Comparison of ENCODE assay signal across 8 mouse cellular contexts in genomic region chr8:75315886-75316285, GRCm38 (mm10).
DNase-seq lines count a peak whose midpoint lies in the region; ATAC-seq and TF ChIP-seq lines count a peak whose summit lies in the region.

No protein-coding gene starts in this region.

- H3K9me3 ChIP-seq in forebrain, postnatal 0 days (ENCODE audit: low read length) = no peaks in the 10 kb centered on the region
- H3K9me3 ChIP-seq in liver, postnatal 0 days (ENCODE audit: low read length) = no peaks in the 10 kb centered on the region

- H3K4me2 ChIP-seq in forebrain, postnatal 0 days (ENCODE audit: low read depth) = no peak overlapping the region
- no peak overlapping the region for H3K4me2 ChIP-seq in liver, postnatal 0 days (ENCODE audit: low read depth, low read length)

- H3K36me3 ChIP-seq in heart, adult 2 months (ENCODE audit: control insufficient read depth, insufficient read depth, low read length) = no peaks in the 10 kb centered on the region
- no peaks in the 10 kb centered on the region for H3K36me3 ChIP-seq in forebrain, postnatal 0 days (ENCODE audit: insufficient read depth)
- no peaks in the 10 kb centered on the region for H3K36me3 ChIP-seq in liver, postnatal 0 days (replicated peaks; ENCODE audit: insufficient read depth, low read length)

- H3K4me3 ChIP-seq in heart, adult 2 months = no peak overlapping the region
- no peak overlapping the region for H3K4me3 ChIP-seq in cerebellum, adult 2 months (replicated peaks; ENCODE audit: insufficient read depth, low read depth, low read length)
- no peak overlapping the region for H3K4me3 ChIP-seq in forebrain, postnatal 0 days (ENCODE audit: low read depth, low read length)
- no peak overlapping the region for H3K4me3 ChIP-seq in liver, postnatal 0 days (ENCODE audit: low read depth, low read length)

- intact Hi-C loops in heart, adult 2 months (cut with DNase I) = no loop called here
- intact Hi-C loops in heart, postnatal 25 days (cut with DNase I) = no loop called here

- WGBS in heart, adult 2 months = 7% methylated on average over 3 of the region's 3 CpGs
- WGBS in cerebellum, adult 2 months = 9% methylated on average over 3 of the region's 3 CpGs
- whole genome bisulfite sequencing in forebrain, postnatal 0 days = 10% methylated on average over 3 of the region's 3 CpGs
- 10% methylated on average over 3 of the region's 3 CpGs for WGBS in liver, postnatal 0 days (ENCODE audit: insufficient replicate concordance)

- no peak overlapping the region for H3K27ac ChIP-seq in heart, adult 2 months
- H3K27ac ChIP-seq in cerebellum, adult 2 months (ENCODE audit: insufficient read depth, low read length) = no peak overlapping the region
- no peak overlapping the region for H3K27ac ChIP-seq in forebrain, postnatal 0 days (ENCODE audit: low read depth, low read length)
- H3K27ac ChIP-seq in liver, postnatal 0 days (ENCODE audit: low read depth) = no peak overlapping the region

- ATAC-seq in forebrain, postnatal 0 days = peak; percentile 90
- ATAC-seq in liver, postnatal 0 days = no peak

- TF ChIP-seq CTCF in heart, adult 2 months (IDR thresholded peaks at IDR 0.05) = peak; percentile 86
- peak; percentile 62 for TF ChIP-seq CTCF in cerebellum, adult 2 months (IDR thresholded peaks at IDR 0.05; ENCODE audit: borderline replicate concordance, insufficient read depth, low read depth, low read length)
- TF ChIP-seq CTCF in forebrain, postnatal 0 days (IDR thresholded peaks at IDR 0.05; ENCODE audit: low read depth) = peak; percentile 89
- TF ChIP-seq CTCF in liver, postnatal 0 days (IDR thresholded peaks at IDR 0.05; ENCODE audit: low read depth) = peak; percentile 82

- no peaks in the 10 kb centered on the region for H3K79me2 ChIP-seq in heart, adult 2 months (replicated peaks; ENCODE audit: control insufficient read depth, insufficient read depth, low read length)

- no peaks in the 10 kb centered on the region for H3K27me3 ChIP-seq in heart, adult 2 months (ENCODE audit: control insufficient read depth, insufficient read depth, low read length)
- H3K27me3 ChIP-seq in cerebellum, adult 2 months (ENCODE audit: control insufficient read depth, insufficient read depth, low read length) = no peaks in the 10 kb centered on the region
- H3K27me3 ChIP-seq in forebrain, postnatal 0 days (ENCODE audit: insufficient read depth, low read length) = no peaks in the 10 kb centered on the region
- no peaks in the 10 kb centered on the region for H3K27me3 ChIP-seq in liver, postnatal 0 days (ENCODE audit: insufficient read depth, low read length)

- no peaks in the 10 kb centered on the region for H3K4me1 ChIP-seq in heart, adult 2 months (ENCODE audit: control insufficient read depth, insufficient read depth, low read length)
- no peaks in the 10 kb centered on the region for H3K4me1 ChIP-seq in cerebellum, adult 2 months (ENCODE audit: control insufficient read depth, insufficient read depth, low read length)
- H3K4me1 ChIP-seq in forebrain, postnatal 0 days (ENCODE audit: insufficient read depth) = no peaks in the 10 kb centered on the region
- H3K4me1 ChIP-seq in liver, postnatal 0 days (ENCODE audit: insufficient read depth) = no peaks in the 10 kb centered on the region

- no peak for DNase-seq in heart, adult 2 months
- DNase-seq in heart, postnatal 25 days (ENCODE audit: low spot score) = no peak
- DNase-seq in ES-CJ7 (ENCODE audit: low read depth, low spot score) = peak; percentile 64
- DNase-seq in cerebellum, adult 2 months = peak; percentile 5 to 8
- DNase-seq in forebrain, postnatal 0 days = peak; percentile 74
- peak; percentile 60 for DNase-seq in kidney, postnatal 10 days
- DNase-seq in liver, postnatal 0 days = peak; percentile 26
- peak; percentile 28 for DNase-seq in right cerebral cortex, postnatal 14 days

- no peak for TF ChIP-seq POLR2A in heart, adult 2 months (IDR thresholded peaks at IDR 0.05; ENCODE audit: insufficient read depth, low read depth, low read length)
- TF ChIP-seq POLR2A in cerebellum, adult 2 months (IDR thresholded peaks at IDR 0.05; ENCODE audit: borderline replicate concordance, insufficient read depth, low read length) = no peak

- H3K9ac ChIP-seq in heart, adult 2 months (ENCODE audit: low read depth, low read length) = no peak overlapping the region
- no peak overlapping the region for H3K9ac ChIP-seq in forebrain, postnatal 0 days
- H3K9ac ChIP-seq in liver, postnatal 0 days (replicated peaks) = no peak overlapping the region

- TF ChIP-seq EP300 in heart, adult 2 months (IDR thresholded peaks at IDR 0.05; ENCODE audit: insufficient read depth, low read depth, low read length) = no peak
- TF ChIP-seq EP300 in liver, postnatal 0 days (IDR thresholded peaks at IDR 0.05; ENCODE audit: low read depth) = no peak

Comparison
In these comparisons a context has a peak if more than half of its experiments do, and no peak if none do; other contexts are left out.
1. DNase-seq: peak in ES-CJ7 (single experiment), cerebellum, adult 2 months (2 of 2), forebrain, postnatal 0 days (single experiment), kidney, postnatal 10 days (single experiment), liver, postnatal 0 days (single experiment) and right cerebral cortex, postnatal 14 days (single experiment); none in heart, adult 2 months (0 of 2) and heart, postnatal 25 days (single experiment).
2. Peak in every context shown above with its lines, with median percentiles within 50 percentile points of each other: CTCF ChIP-seq.